Mouse (Mus musculus) CH12.LX (cell line): Measurements from ENCODE around the gene Fmnl1. TPM values are rescaled to one million over a fixed set of nuclear protein-coding genes. Genes with fewer than 3 reads are reported as not detected.

Experiments used
- DNase-seq: peaks from one replicate; pipeline ENCODE4 v3.0.0-alpha.2; 2013; ENCODE audit errors: extremely low read depth
- H3K27ac ChIP-seq: 2 replicates; pipeline ENCODE4 v1.5.1; 2012; ENCODE audit warnings: low read depth, mild to moderate bottlenecking, control low read depth, moderate library complexity; ENCODE audit not compliant: insufficient read depth
- H3K27me3 ChIP-seq: replicated peaks from 2 replicates; pipeline ENCODE3; 2012; ENCODE audit warnings: inconsistent platforms
- H3K36me3 ChIP-seq, 2 experiments: replicated peaks in 1 of 2; 2 replicates each; pipeline versions ENCODE3 to v1.6.1; 2012; ENCODE audit warnings: inconsistent platforms in 1 of 2, low read length in 1 of 2, mild to moderate bottlenecking in 1 of 2, mixed read lengths in 1 of 2, moderate library complexity in 1 of 2; ENCODE audit not compliant: control insufficient read depth in 1 of 2, insufficient read depth in 1 of 2
- H3K4me1 ChIP-seq, 2 experiments: 2 replicates each; pipeline ENCODE4 v1.6.1; 2012; ENCODE audit warnings: inconsistent platforms in 1 of 2, moderate library complexity in 1 of 2; ENCODE audit not compliant: insufficient read depth in 2 of 2, control insufficient read depth in 1 of 2
- H3K4me2 ChIP-seq: 2 replicates; pipeline ENCODE4 v1.6.1; 2012; ENCODE audit warnings: low read depth, mild to moderate bottlenecking, control low read depth; ENCODE audit not compliant: poor library complexity, insufficient read depth, severe bottlenecking
- H3K4me3 ChIP-seq, 3 experiments: fragments of 150-350 bp in 1 of 3; sonication (generic) in 1 of 3; replicated peaks in 1 of 3; 2 replicates each; pipeline versions ENCODE3 to v1.5.1; 2011 to 2012; ENCODE audit warnings: low read depth in 2 of 3, low read length in 2 of 3, mild to moderate bottlenecking in 2 of 3, moderate library complexity in 2 of 3, control low read depth in 1 of 3, improper control_type of control experiment in 1 of 3, inconsistent platforms in 1 of 3, mixed read lengths in 1 of 3; ENCODE audit not compliant: poor library complexity in 1 of 3
- H3K79me2 ChIP-seq: replicated peaks from 2 replicates; pipeline ENCODE4 v1.6.1; 2012; ENCODE audit warnings: mild to moderate bottlenecking, moderate library complexity; ENCODE audit not compliant: control insufficient read depth, poor library complexity, insufficient read depth, severe bottlenecking; ENCODE audit errors: extremely low read depth
- H3K9ac ChIP-seq: 2 replicates; pipeline ENCODE4 v1.6.1; 2012; ENCODE audit warnings: low read depth, mild to moderate bottlenecking, control low read depth, moderate library complexity; ENCODE audit not compliant: insufficient read depth
- H3K9me3 ChIP-seq: replicated peaks from 2 replicates; pipeline ENCODE3; 2012; ENCODE audit warnings: low read length, inconsistent platforms, mixed read lengths
- BHLHE40 ChIP-seq: IDR thresholded peaks from 2 replicates; pipeline ENCODE4 v1.6.1; 2011; ENCODE audit warnings: mild to moderate bottlenecking, low read depth, low read length, improper control_type of control experiment
- CHD1 ChIP-seq: IDR thresholded peaks from 2 replicates; pipeline ENCODE4 v1.6.1; 2012; ENCODE audit warnings: low read depth, low read length, improper control_type of control experiment, inconsistent platforms
- CHD2 ChIP-seq: IDR thresholded peaks from 2 replicates; pipeline ENCODE4 v1.6.1; 2011; ENCODE audit warnings: low read length, improper control_type of control experiment
- CTCF ChIP-seq, 2 experiments: IDR thresholded peaks in 1 of 2; conservative IDR thresholded peaks in 1 of 2; 2 replicates each; pipeline ENCODE4 v1.5.1; 2011 to 2012; ENCODE audit warnings: low read depth in 2 of 2, low read length in 2 of 2, improper control_type of control experiment in 1 of 2, inconsistent platforms in 1 of 2, mild to moderate bottlenecking in 1 of 2, moderate library complexity in 1 of 2
- E2F4 ChIP-seq: IDR thresholded peaks from 2 replicates; pipeline ENCODE4 v1.6.1; 2011; ENCODE audit warnings: low read depth, low read length, improper control_type of control experiment; ENCODE audit not compliant: insufficient replicate concordance
- ELF1 ChIP-seq: IDR thresholded peaks from 2 replicates; pipeline ENCODE4 v1.6.1; 2014; ENCODE audit warnings: low read depth, mild to moderate bottlenecking, inconsistent platforms, low read length, improper control_type of control experiment
- EP300 ChIP-seq: IDR thresholded peaks from 2 replicates; pipeline ENCODE4 v1.6.1; 2011; ENCODE audit warnings: low read length, improper control_type of control experiment
- GABPA ChIP-seq: IDR thresholded peaks from 2 replicates; pipeline ENCODE4 v1.6.1; 2012; ENCODE audit warnings: low read depth, low read length, improper control_type of control experiment, inconsistent platforms; ENCODE audit not compliant: insufficient replicate concordance
- HCFC1 ChIP-seq: IDR thresholded peaks from 2 replicates; pipeline ENCODE4 v1.6.1; 2012; ENCODE audit warnings: low read depth, mild to moderate bottlenecking, inconsistent platforms, low read length, improper control_type of control experiment
- IRF4 ChIP-seq: IDR thresholded peaks from 2 replicates; pipeline ENCODE4 v1.6.1; 2014; ENCODE audit warnings: low read depth, mild to moderate bottlenecking, inconsistent platforms, low read length, improper control_type of control experiment
- JUN ChIP-seq: IDR thresholded peaks from 2 replicates; pipeline ENCODE4 v1.6.1; 2011; ENCODE audit warnings: low read depth, mild to moderate bottlenecking, low read length, improper control_type of control experiment, moderate library complexity; ENCODE audit not compliant: insufficient read depth
- JUND ChIP-seq: conservative IDR thresholded peaks from 2 replicates; pipeline ENCODE4 v1.6.1; 2011; ENCODE audit warnings: low read depth, low read length, improper control_type of control experiment
- MAFK ChIP-seq: IDR thresholded peaks from 2 replicates; pipeline ENCODE4 v1.6.1; 2011; ENCODE audit warnings: low read length, improper control_type of control experiment; ENCODE audit not compliant: insufficient replicate concordance
- MAX ChIP-seq: IDR thresholded peaks from 2 replicates; pipeline ENCODE4 v1.6.1; 2011; ENCODE audit warnings: low read length, improper control_type of control experiment
- MAZ ChIP-seq: IDR thresholded peaks from 2 replicates; pipeline ENCODE4 v1.6.1; 2012; ENCODE audit warnings: low read depth, mild to moderate bottlenecking, inconsistent platforms, low read length, improper control_type of control experiment, moderate library complexity
- MXI1 ChIP-seq: IDR thresholded peaks from 2 replicates; pipeline ENCODE4 v1.6.1; 2011; ENCODE audit warnings: mild to moderate bottlenecking, low read depth, low read length, improper control_type of control experiment
- MYC ChIP-seq: IDR thresholded peaks from 2 replicates; pipeline ENCODE4 v1.6.1; 2011; ENCODE audit warnings: low read depth, mild to moderate bottlenecking, improper control_type of control experiment, low read length
- PAX5 ChIP-seq: IDR thresholded peaks from 2 replicates; pipeline ENCODE4 v1.6.1; 2012; ENCODE audit warnings: low read length, inconsistent platforms, mixed read lengths
- POLR2A ChIP-seq: IDR thresholded peaks from 2 replicates; pipeline ENCODE4 v1.6.1; 2011; ENCODE audit warnings: low read depth, mild to moderate bottlenecking, improper control_type of control experiment, low read length
- RCOR1 ChIP-seq: conservative IDR thresholded peaks from 2 replicates; pipeline ENCODE4 v1.6.1; 2012; ENCODE audit warnings: low read depth, mild to moderate bottlenecking, inconsistent platforms, low read length, improper control_type of control experiment
- SIN3A ChIP-seq: IDR thresholded peaks from 2 replicates; pipeline ENCODE4 v1.6.1; 2012; ENCODE audit warnings: low read length, improper control_type of control experiment, inconsistent platforms
- SMC3 ChIP-seq: IDR thresholded peaks from 2 replicates; pipeline ENCODE4 v1.6.1; 2011; ENCODE audit warnings: low read depth, low read length, improper control_type of control experiment
- TBP ChIP-seq: conservative IDR thresholded peaks from 2 replicates; pipeline ENCODE4 v1.6.1; 2011; ENCODE audit warnings: low read depth, low read length, improper control_type of control experiment
- TCF12 ChIP-seq: IDR thresholded peaks from 2 replicates; pipeline ENCODE4 v1.6.1; 2014; ENCODE audit warnings: low read depth, mild to moderate bottlenecking, inconsistent platforms, low read length, improper control_type of control experiment
- UBTF ChIP-seq: IDR thresholded peaks from 2 replicates; pipeline ENCODE4 v1.6.1; 2012; ENCODE audit warnings: low read depth, mild to moderate bottlenecking, inconsistent platforms, low read length, improper control_type of control experiment, moderate library complexity
- USF1 ChIP-seq: IDR thresholded peaks from 2 replicates; pipeline ENCODE4 v1.6.1; 2014; ENCODE audit warnings: low read depth, mild to moderate bottlenecking, inconsistent platforms, low read length, improper control_type of control experiment
- ZC3H11A ChIP-seq: IDR thresholded peaks from 2 replicates; pipeline ENCODE4 v1.6.1; 2012; ENCODE audit warnings: low read depth, mild to moderate bottlenecking, inconsistent platforms, low read length, improper control_type of control experiment
- ZMIZ1 ChIP-seq: IDR thresholded peaks from 2 replicates; pipeline ENCODE4 v1.6.1; 2012; ENCODE audit warnings: low read depth, mild to moderate bottlenecking, inconsistent platforms, low read length, improper control_type of control experiment
- dilution Hi-C: fragments of 300-500 bp; cut with MboI; formaldehyde crosslinking; loops from 2 replicates; pipeline ENCODE4 v1.14.3; 2020; ENCODE audit warnings: low sequenced_read_pairs; ENCODE audit not compliant: extremely low pct_unique_long_range_greater_than_20kb, extremely low pct_ligation_motif_present
- in situ Hi-C: fragments of 300-500 bp; cut with MboI; formaldehyde crosslinking; loops from 3 replicates; pipeline ENCODE4 v1.14.3; 2019; ENCODE audit warnings: low sequenced_read_pairs, low pct_ligation_motif_present, low pct_unique_long_range_greater_than_20kb, mixed read lengths
- polyA plus RNA-seq: library from polyadenylated mRNA; unstranded; fragments of >175 nt; gene quantifications from 2 replicates; pipeline ENCODE4 v1.2.1, GENCODE M21; 2012; ENCODE audit warnings: low read depth; ENCODE audit not compliant: insufficient read length
- total RNA-seq, 2 experiments: library from RNA; depleted of rRNA; stranded (reverse); fragments of 300-350 nt in 1 of 2; fragments of >200 nt in 1 of 2; gene quantifications; 2 replicates each; pipeline ENCODE4 v1.2.3; 2012 to 2014

The Fmnl1 gene
- total and polyA plus RNA-seq, 3 experiments = 6.9 to 118 (median 35.0) TPM

DNA sequence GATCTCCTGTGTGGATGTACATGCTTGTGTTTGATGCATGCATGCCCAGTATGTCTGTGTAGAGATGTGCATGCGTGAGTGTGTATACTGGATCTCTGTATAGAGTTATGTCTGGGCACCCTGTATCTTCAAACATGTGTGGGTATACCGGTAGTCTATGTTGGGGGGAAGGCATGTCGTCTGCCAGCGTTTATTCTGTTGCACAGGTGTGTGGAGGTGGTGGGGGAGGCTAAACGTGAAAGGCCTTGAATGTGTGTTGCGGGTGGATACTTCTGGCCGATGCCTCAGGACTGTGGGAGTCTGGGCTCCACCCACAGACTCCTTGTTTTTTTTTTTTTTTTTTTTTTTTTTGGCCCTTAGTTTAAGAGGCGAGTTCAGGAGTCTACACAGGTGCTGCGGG is 10.4 kb downstream of the Fmnl1 start:
- no peaks in the 10 kb centered on the region for H3K9me3 ChIP-seq
- TF ChIP-seq SMC3 = no peak
- no peak for TF ChIP-seq RCOR1
- no peak for TF ChIP-seq BHLHE40
- TF ChIP-seq ZMIZ1 = no peak
- TF ChIP-seq IRF4 = no peak
- no peak for TF ChIP-seq TCF12
- TF ChIP-seq MAX = no peak
- TF ChIP-seq MXI1 = no peak
- TF ChIP-seq SIN3A = no peak
- no peak for TF ChIP-seq MAFK
- TF ChIP-seq CHD2 = no peak
- no peak for TF ChIP-seq CHD1
- no peak for TF ChIP-seq EP300
- TF ChIP-seq ZC3H11A = no peak
- no peak for TF ChIP-seq POLR2A
- TF ChIP-seq E2F4 = no peak
- TF ChIP-seq CTCF (conservative IDR thresholded peaks at IDR 0.05 in 1 of 2, IDR thresholded peaks at IDR 0.05 in 1 of 2; ENCODE audit: low read depth in 2 of 2, low read length in 2 of 2) = no peak
- TF ChIP-seq, all 38 proteins: peak for 0
- H3K4me3 ChIP-seq = no peak overlapping the region
- peaks cover 44% of the 10 kb centered on the region for H3K79me2 ChIP-seq
- no peak for DNase-seq
- H3K9ac ChIP-seq = no peak overlapping the region
- peaks cover 31 to 63% of the 10 kb centered on the region in 2 experiments for H3K4me1 ChIP-seq
- in situ Hi-C loops (no loop called here), dilution Hi-C loops (no loop called here)
- no peaks in the 10 kb centered on the region for H3K27me3 ChIP-seq
- H3K27ac ChIP-seq = no peak overlapping the region
- peaks cover 53 to 73% of the 10 kb centered on the region in 2 experiments for H3K36me3 ChIP-seq
- no peak overlapping the region for H3K4me2 ChIP-seq

DNA sequence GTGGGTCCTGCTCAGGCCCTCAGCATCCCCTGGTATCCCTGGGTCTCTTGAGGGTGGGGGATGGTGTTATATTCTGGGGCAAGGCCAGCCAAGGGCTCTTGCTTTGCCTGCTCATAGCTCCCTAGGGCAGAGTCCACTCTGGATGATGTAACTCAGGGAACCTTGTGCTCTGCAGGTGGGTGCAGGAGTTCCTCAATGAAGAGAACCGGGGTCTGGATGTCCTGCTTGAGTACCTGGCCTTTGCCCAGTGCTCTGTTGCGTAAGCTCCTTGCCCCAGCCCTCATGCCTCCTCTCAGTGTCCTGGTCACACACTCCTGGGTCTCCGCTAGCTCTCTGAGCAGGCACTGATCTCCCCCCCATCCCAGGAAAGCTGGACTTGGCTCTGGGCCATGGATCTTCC is 11.0 kb downstream of the Fmnl1 start:
- no peak for TF ChIP-seq BHLHE40
- TF ChIP-seq ZC3H11A = no peak
- TF ChIP-seq TBP = no peak
- TF ChIP-seq TCF12 = no peak
- TF ChIP-seq EP300 = no peak
- no peak for TF ChIP-seq JUND
- TF ChIP-seq UBTF = no peak
- no peak for TF ChIP-seq PAX5
- no peak for TF ChIP-seq MAZ
- TF ChIP-seq USF1 = no peak
- TF ChIP-seq GABPA = no peak
- TF ChIP-seq MXI1 = no peak
- no peak for TF ChIP-seq HCFC1
- TF ChIP-seq MYC = no peak
- TF ChIP-seq RCOR1 = no peak
- TF ChIP-seq SIN3A = no peak
- no peak for TF ChIP-seq ELF1
- no peak for TF ChIP-seq JUN
- in situ Hi-C loops = no loop called here
- Histone ChIP-seq H3K9me3 (no peaks in the 10 kb centered on the region), H3K4me1 (peaks cover 26 to 57% of the 10 kb centered on the region in 2 experiments), H3K9ac (no peak overlapping the region), H3K27ac (no peak overlapping the region), H3K36me3 (peaks cover 58 to 79% of the 10 kb centered on the region in 2 experiments), H3K27me3 (no peaks in the 10 kb centered on the region), H3K4me2 (no peak overlapping the region), H3K4me3 (no peak overlapping the region), H3K79me2 (peaks cover 38% of the 10 kb centered on the region)
- DNase-seq = no peak
- dilution Hi-C loops = no loop called here
